ENCODE assay signal across 7 mouse cellular contexts in the genomic region with DNA sequence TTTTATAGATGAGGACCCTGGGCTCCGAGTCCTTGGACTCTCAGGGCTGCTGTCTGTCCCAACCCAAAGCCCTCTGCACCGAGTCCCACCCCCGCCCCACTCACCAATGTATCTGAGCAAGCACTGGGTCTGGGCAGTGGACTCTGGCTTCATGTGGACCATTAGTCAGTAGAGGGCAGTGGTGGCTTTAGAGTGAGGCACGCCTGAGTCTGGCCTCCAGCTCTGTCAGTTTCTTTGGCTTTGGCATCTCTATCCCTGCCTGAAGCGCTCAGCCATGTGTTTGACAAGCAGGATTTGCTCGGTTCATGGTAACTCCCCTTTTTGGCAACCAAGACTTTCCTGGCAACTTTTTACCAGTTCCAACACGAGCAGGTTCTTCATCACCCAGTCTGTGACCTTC.
A peak's percentile ranks its signal among the peaks of the same experiment; 100 is the strongest.
DNase-seq lines count a peak whose midpoint lies in the region; ATAC-seq and TF ChIP-seq lines count a peak whose summit lies in the region.

No protein-coding gene starts in this region.

- in situ Hi-C loops in CH12.LX (cut with MboI; ENCODE audit: low pct_ligation_motif_present, low pct_unique_long_range_greater_than_20kb, low sequenced_read_pairs): no loop called here

- DNase-seq in kidney, adult 18-20 months: peak; percentile 20
- no peak for DNase-seq in CH12.LX (ENCODE audit: extremely low read depth)
- DNase-seq in Muller cell, postnatal 12 days (ENCODE audit: inconsistent ontology term): peak; percentile 54
- peak; percentile 29 for DNase-seq in forebrain, postnatal 0 days
- no peak for DNase-seq in frontal cortex, postnatal 14 days (ENCODE audit: low spot score in 2 of 2)
- DNase-seq in spleen, postnatal 10 days (ENCODE audit: low spot score in 2 of 2): no peak

- no peak overlapping the region for H3K9ac ChIP-seq in kidney, embryonic 16.5 days (replicated peaks; ENCODE audit: low read length)
- no peak overlapping the region for H3K9ac ChIP-seq in CH12.LX (ENCODE audit: insufficient read depth, low read depth)
- H3K9ac ChIP-seq in forebrain, postnatal 0 days: no peak overlapping the region

- no peak for TF ChIP-seq POLR2A in CH12.LX (IDR thresholded peaks at IDR 0.05; ENCODE audit: low read depth, low read length)

- 27% methylated on average over 7 of the region's 7 CpGs for WGBS in kidney, embryonic 16.5 days
- 32% methylated on average over 7 of the region's 7 CpGs for WGBS in forebrain, postnatal 0 days

- dilution Hi-C loops in CH12.LX (cut with MboI; ENCODE audit: extremely low pct_ligation_motif_present, extremely low pct_unique_long_range_greater_than_20kb, low sequenced_read_pairs): no loop called here

- H3K4me2 ChIP-seq in kidney, embryonic 16.5 days (replicated peaks; ENCODE audit: low read depth, low read length): no peak overlapping the region
- H3K4me2 ChIP-seq in CH12.LX (ENCODE audit: insufficient read depth, low read depth, poor library complexity, severe bottlenecking): no peak overlapping the region
- H3K4me2 ChIP-seq in forebrain, postnatal 0 days (ENCODE audit: low read depth): no peak overlapping the region

- ATAC-seq in kidney, embryonic 16.5 days (ENCODE audit: low FRiP score, low TSS enrichment): no peak
- peak; percentile 36 for ATAC-seq in forebrain, postnatal 0 days

- H3K9me3 ChIP-seq in kidney, embryonic 16.5 days (ENCODE audit: low read length): no peaks in the 10 kb centered on the region
- no peaks in the 10 kb centered on the region for H3K9me3 ChIP-seq in CH12.LX (replicated peaks; ENCODE audit: low read length)
- no peaks in the 10 kb centered on the region for H3K9me3 ChIP-seq in forebrain, postnatal 0 days (ENCODE audit: low read length)

- no peaks in the 10 kb centered on the region for H3K4me1 ChIP-seq in kidney, embryonic 16.5 days (ENCODE audit: insufficient read depth, low read length)
- no peaks in the 10 kb centered on the region for H3K4me1 ChIP-seq in CH12.LX (ENCODE audit: control insufficient read depth in 1 of 2, insufficient read depth in 2 of 2)
- H3K4me1 ChIP-seq in forebrain, postnatal 0 days (ENCODE audit: insufficient read depth): peaks cover 8% of the 10 kb centered on the region; the same call in 1 of the 2 replicates

- H3K27ac ChIP-seq in kidney, embryonic 16.5 days (ENCODE audit: low read length): no peak overlapping the region
- no peak overlapping the region for H3K27ac ChIP-seq in CH12.LX (ENCODE audit: insufficient read depth, low read depth)
- no peak overlapping the region for H3K27ac ChIP-seq in forebrain, postnatal 0 days (ENCODE audit: low read depth, low read length)

- no peak overlapping the region for H3K4me3 ChIP-seq in kidney, embryonic 16.5 days (ENCODE audit: low read length)
- H3K4me3 ChIP-seq in CH12.LX (replicated peaks in 1 of 3; ENCODE audit: low read depth in 2 of 3, low read length in 2 of 3, poor library complexity in 1 of 3): no peak overlapping the region
- H3K4me3 ChIP-seq in forebrain, postnatal 0 days (ENCODE audit: low read depth, low read length): no peak overlapping the region

- TF ChIP-seq CTCF in CH12.LX (conservative IDR thresholded peaks at IDR 0.05 in 1 of 2, IDR thresholded peaks at IDR 0.05 in 1 of 2; ENCODE audit: low read depth in 2 of 2, low read length in 2 of 2): peak in 1 of 2 experiments; percentile 30; a peak in 1 of 4 replicates
- peak; percentile 54 for TF ChIP-seq CTCF in forebrain, postnatal 0 days (IDR thresholded peaks at IDR 0.05; ENCODE audit: low read depth)

- H3K36me3 ChIP-seq in kidney, embryonic 16.5 days (ENCODE audit: insufficient read depth, low read length): no peaks in the 10 kb centered on the region
- no peaks in the 10 kb centered on the region for H3K36me3 ChIP-seq in CH12.LX (replicated peaks in 1 of 2; ENCODE audit: control insufficient read depth in 1 of 2, insufficient read depth in 1 of 2, low read length in 1 of 2)
- no peaks in the 10 kb centered on the region for H3K36me3 ChIP-seq in forebrain, postnatal 0 days (ENCODE audit: insufficient read depth)

- no peaks in the 10 kb centered on the region for H3K79me2 ChIP-seq in CH12.LX (replicated peaks; ENCODE audit: control insufficient read depth, extremely low read depth, insufficient read depth, poor library complexity, severe bottlenecking)

- TF ChIP-seq EP300 in CH12.LX (IDR thresholded peaks at IDR 0.05; ENCODE audit: low read length): no peak

- peak; percentile 39 for TF ChIP-seq RAD21 in CH12.LX (IDR thresholded peaks at IDR 0.05; ENCODE audit: low read depth, low read length)

- H3K27me3 ChIP-seq in kidney, embryonic 16.5 days (ENCODE audit: insufficient read depth, low read length): no peaks in the 10 kb centered on the region
- H3K27me3 ChIP-seq in CH12.LX (replicated peaks): peaks cover 77% of the 10 kb centered on the region
- H3K27me3 ChIP-seq in forebrain, postnatal 0 days (ENCODE audit: insufficient read depth, low read length): no peaks in the 10 kb centered on the region

TF ChIP-seq in CH12.LX, 34 proteins besides CTCF, POLR2A, EP300 and RAD21:
- TF ChIP-seq SIN3A (IDR thresholded peaks at IDR 0.05; ENCODE audit: low read length): no peak
- TF ChIP-seq UBTF (IDR thresholded peaks at IDR 0.05; ENCODE audit: low read depth, low read length): no peak
- no peak for TF ChIP-seq TCF12 (IDR thresholded peaks at IDR 0.05; ENCODE audit: low read depth, low read length)
- no peak for TF ChIP-seq USF2 (conservative IDR thresholded peaks at IDR 0.05; ENCODE audit: low read depth, low read length)
- no peak for TF ChIP-seq ETS1 (conservative IDR thresholded peaks at IDR 0.05; ENCODE audit: low read depth, low read length)
- no peak for TF ChIP-seq ZNF384 (IDR thresholded peaks at IDR 0.05; ENCODE audit: low read depth, low read length)
TF ChIP-seq in CH12.LX: peak in this region for 0.

Comparison
In these comparisons a context has a peak if more than half of its experiments do, and no peak if none do; other contexts are left out.
1. DNase-seq: peak in kidney, adult 18-20 months (single experiment), Muller cell, postnatal 12 days (single experiment) and forebrain, postnatal 0 days (single experiment); none in CH12.LX (single experiment), frontal cortex, postnatal 14 days (0 of 2) and spleen, postnatal 10 days (0 of 2).